Mouse (Mus musculus) mature B cell (primary cell): ENCODE measurements around the gene Il22ra1.

Source experiments
- in situ Hi-C: fragments of 300-500 bp; cut with MboI; formaldehyde crosslinking; loops from 2 replicates; pipeline ENCODE4 v1.14.3; 2019

Il22ra1 gene

DNA sequence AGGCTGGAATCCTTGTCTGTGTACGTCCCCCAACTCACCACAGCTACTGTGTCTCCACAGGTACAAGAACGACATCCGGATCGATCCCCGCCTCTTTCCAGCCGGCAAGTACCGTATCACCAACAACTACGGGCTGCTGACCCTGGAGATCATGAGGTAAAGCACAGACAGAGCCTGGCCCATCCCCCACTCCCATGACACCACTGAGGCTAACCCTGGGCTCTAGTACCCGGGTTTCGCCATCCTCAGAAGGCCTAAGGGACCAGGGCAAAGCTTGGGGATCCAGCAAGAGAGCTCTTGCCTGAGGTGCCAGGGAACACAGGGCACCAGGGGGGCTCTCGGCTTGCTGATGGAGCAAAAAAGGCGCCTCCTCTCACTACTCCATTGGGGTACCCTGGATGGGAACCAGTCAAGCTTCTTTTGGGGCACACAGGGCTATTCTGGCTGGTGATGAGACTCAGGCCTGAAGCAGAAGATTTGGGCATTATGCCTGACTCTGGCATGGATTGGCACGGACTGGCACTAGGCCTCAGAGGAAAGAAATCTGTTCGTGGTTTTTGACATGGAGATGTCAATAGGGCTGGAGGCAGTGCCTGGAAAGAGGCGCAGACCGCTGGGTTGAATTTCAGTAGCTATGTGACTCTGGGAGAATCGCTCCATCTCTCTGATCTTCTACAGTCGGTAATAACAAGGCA is 42.8 kb downstream of the Il22ra1 start:
- in situ Hi-C loops, result no loop called here

- in situ Hi-C loops, result no loop called here
Measured at GRCm38 (mm10) chr4:135771592-135771991, 43.6 kb downstream of the Il22ra1 start.

GRCm38 (mm10) chr4:135772671-135773070 is 44.7 kb downstream of the Il22ra1 start:
- in situ Hi-C loops, result no loop called here

DNA sequence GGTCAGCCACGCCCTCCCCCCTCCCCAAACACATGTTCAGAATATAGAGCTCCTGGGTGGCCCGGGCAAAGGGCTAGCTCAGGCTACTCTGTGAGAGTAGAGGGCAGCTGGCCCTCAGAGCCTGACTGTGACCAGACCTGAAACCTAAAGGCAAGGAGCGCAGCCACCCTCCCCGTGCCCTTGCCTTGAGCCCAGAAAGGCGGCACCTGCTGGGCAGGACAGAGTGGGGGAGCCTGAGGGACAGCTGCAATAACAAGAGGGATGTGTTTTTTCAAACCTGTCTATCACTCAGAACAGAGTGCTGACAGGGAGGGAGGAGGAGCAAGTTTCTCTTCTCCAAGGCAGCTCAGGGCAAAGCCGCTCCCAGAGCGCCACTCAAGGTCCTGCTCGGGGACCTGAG is 46.5 kb downstream of the Il22ra1 start:
- in situ Hi-C loops, result no loop called here

- in situ Hi-C loops, result no loop called here
Measured at GRCm38 (mm10) chr4:135776850-135777249, 48.9 kb downstream of the Il22ra1 start.

DNA sequence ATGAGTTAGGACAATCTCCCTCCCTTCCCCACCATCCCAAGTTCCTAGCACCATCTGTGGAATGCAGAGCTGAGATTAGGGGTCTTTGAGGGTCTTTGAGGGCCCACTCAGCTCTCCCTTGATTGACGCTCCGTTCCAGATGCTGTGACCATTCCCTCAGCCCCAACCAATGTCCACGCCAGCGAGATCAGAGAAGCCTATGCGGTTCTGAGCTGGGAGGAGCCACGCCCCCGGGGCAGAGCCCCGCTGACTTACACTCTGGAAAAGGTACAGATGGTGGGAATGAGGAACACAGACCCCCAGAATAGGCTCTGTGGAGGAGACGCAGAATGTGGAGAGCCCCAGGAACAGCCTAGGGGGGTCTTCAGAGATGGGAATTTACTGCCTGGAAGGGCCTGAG is 51.7 kb downstream of the Il22ra1 start:
- in situ Hi-C loops, result no loop called here

GRCm38 (mm10) chr4:135780255-135780654 is 52.3 kb downstream of the Il22ra1 start:
- in situ Hi-C loops, result no loop called here

DNA sequence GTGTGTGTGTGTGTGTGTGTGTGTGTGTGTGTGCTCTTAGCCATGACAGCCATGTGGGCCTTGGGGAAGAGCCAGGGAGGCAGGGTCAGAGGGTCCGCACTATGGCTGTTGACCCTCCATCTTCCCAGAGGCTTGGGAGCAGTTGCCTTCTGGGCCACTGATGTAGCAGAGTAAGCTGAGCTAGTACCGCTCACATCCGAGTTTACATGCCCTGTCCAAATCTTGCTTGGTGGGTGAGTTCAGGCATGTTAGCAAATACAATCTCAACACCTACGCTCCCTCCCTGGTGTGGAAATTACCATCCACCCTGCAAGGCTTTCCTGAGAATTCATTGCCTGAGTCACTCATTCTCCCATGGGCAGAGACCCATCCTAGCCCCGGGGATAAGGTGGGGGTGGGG is 53.3 kb downstream of the Il22ra1 start:
- in situ Hi-C loops, result no loop called here

DNA sequence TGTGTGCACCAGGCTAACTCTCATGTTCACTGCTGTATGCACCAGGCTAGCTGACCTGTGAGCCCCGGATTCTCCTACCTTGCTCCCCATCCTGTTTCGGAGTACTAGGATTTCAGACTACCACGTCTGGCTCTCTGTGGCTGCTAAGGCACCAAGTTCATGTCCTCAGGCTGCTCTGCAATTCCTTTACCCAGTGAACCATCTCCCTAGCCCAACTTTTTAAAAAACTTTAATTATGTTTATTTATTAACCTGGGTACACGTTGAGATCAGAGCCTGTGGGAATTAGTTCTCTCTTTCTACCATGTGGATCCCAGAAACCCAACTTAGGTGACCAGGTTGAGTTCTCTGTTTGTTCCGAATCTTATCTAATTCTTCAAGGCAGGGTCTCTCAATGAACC is 58.6 kb downstream of the Il22ra1 start:
- in situ Hi-C loops, result no loop called here

DNA sequence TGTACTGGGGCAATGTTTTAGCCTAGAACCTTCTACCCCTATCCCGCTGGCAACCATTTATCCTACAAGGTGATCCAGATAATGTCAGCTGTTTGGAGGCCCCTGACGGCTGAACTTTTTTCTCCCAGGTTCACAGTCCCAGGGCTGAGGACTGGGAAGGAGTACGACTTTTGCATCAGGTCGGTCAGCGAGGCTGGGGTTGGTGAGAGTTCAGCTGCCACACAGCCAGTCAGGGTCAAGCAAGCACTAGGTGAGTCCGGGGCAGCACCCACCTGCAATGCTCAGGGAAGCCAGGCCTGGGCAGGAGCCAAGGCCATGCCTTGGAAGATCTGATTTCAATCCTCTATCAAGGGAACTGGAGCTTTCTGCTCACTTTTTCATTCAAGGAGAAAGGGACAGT is 59.3 kb downstream of the Il22ra1 start:
- in situ Hi-C loops, result no loop called here

DNA sequence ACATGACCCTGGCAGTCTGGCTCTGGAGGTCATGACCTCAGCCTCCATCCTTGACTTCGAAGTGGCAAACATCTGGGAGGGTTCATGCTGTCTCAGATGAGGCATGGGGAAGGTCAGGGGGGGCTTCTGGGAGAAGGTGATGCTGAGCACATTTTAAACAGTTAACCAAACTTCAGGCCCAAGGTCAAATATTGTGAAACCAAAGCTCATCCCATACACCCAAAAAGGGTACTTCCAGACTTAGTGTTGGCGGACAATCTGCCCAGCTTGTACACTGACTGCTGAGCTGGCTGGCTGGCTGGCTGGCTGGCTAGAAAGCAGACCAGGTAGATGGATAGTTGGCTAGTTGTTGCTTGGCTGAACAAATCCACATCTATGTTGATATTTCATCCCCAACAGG is 61.2 kb downstream of the Il22ra1 start:
- in situ Hi-C loops, result no loop called here

GRCm38 (mm10) chr4:135792821-135793220 is 64.8 kb downstream of the Il22ra1 start:
- in situ Hi-C loops, result no loop called here

- in situ Hi-C loops, result no loop called here
Measured at GRCm38 (mm10) chr4:135797931-135798330, 70.0 kb downstream of the Il22ra1 start.

- in situ Hi-C loops, result loop anchor here (10.0 kb wide), 1 partner anchor 143 kb away; the partner anchor contains the start of gene Hmgcl
Measured at GRCm38 (mm10) chr4:135801543-135801942, 73.6 kb downstream of the Il22ra1 start.
